Mouse (Mus musculus) thymus, adult 2 months (tissue): ENCODE measurements at regions not wholly inside any gene's neighbourhood (a gene's known extent, or its start where the extent isn't known, plus 50 kb on each side); places are given as distances from the start of the nearest gene placed in this dataset.
A peak's percentile ranks its signal among the peaks of the same experiment; 100 is the strongest.

Experiments used
- DNase-seq: peaks from one replicate; pipeline ENCODE4 v3.0.0; 2021
- H3K27ac ChIP-seq: fragments of 200-500 bp; 2 replicates; pipeline ENCODE4 v1.5.1; 2012; ENCODE audit warnings: low read length, control low read depth; ENCODE audit not compliant: control insufficient read depth, insufficient read depth
- H3K27me3 ChIP-seq: fragments of 200-500 bp; 2 replicates; pipeline ENCODE4 v1.6.1; 2012; ENCODE audit warnings: mild to moderate bottlenecking, low read length, moderate library complexity, mixed read lengths; ENCODE audit not compliant: control insufficient read depth, insufficient read depth
- H3K36me3 ChIP-seq: fragments of 200-500 bp; 2 replicates; pipeline ENCODE4 v1.6.1; 2012; ENCODE audit warnings: mild to moderate bottlenecking, low read length, moderate library complexity; ENCODE audit not compliant: control insufficient read depth, insufficient read depth
- H3K4me1 ChIP-seq: fragments of 200-500 bp; replicated peaks from 2 replicates; pipeline ENCODE4 v1.6.1; 2012; ENCODE audit warnings: low read length; ENCODE audit not compliant: control insufficient read depth, insufficient read depth
- H3K4me3 ChIP-seq: fragments of 200-500 bp; 2 replicates; pipeline ENCODE4 v1.5.1; 2012; ENCODE audit warnings: mild to moderate bottlenecking, low read length, control low read depth, moderate library complexity; ENCODE audit not compliant: control insufficient read depth, insufficient read depth
- CTCF ChIP-seq: fragments of 200-500 bp; IDR thresholded peaks from 2 replicates; pipeline ENCODE4 v1.5.1; 2012; ENCODE audit warnings: mild to moderate bottlenecking, control low read depth, low read length, moderate library complexity, borderline replicate concordance; ENCODE audit not compliant: control insufficient read depth, poor library complexity, insufficient read depth; ENCODE audit errors: extremely low read depth
- POLR2A ChIP-seq: fragments of 200-500 bp; IDR thresholded peaks from 2 replicates; pipeline ENCODE4 v1.6.1; 2012; ENCODE audit warnings: mild to moderate bottlenecking, low read length, control low read depth, moderate library complexity; ENCODE audit not compliant: control insufficient read depth, poor library complexity, insufficient read depth; ENCODE audit errors: extremely low read depth
- WGBS: fragments of 180-500 bp; shearing (Covaris S2); methylation state at CpG from one replicate; pipeline ENCODE4 v1.1.7; 2018; 5-methylcytosine and 5-hydroxymethylcytosine counted together

GRCm38 (mm10) chr8:128594780-128595179, 90.7 kb upstream of the Itgb1 start:
- H3K36me3 ChIP-seq, result no peaks in the 10 kb centered on the region
- H3K27ac ChIP-seq, result peak overlapping the region; percentile 76; the same call in 1 of the 2 replicates
- no peaks in the 10 kb centered on the region for H3K27me3 ChIP-seq
- WGBS, result 43% methylated on average over 1 of the region's 1 CpGs
- no peak overlapping the region for H3K4me3 ChIP-seq
- peak; percentile 3 for DNase-seq
- H3K4me1 ChIP-seq, result peaks cover 11% of the 10 kb centered on the region
- TF ChIP-seq POLR2A, result no peak
- no peak for TF ChIP-seq CTCF

- H3K27me3 ChIP-seq, result no peaks in the 10 kb centered on the region
- no peak overlapping the region for H3K27ac ChIP-seq
- no peak for DNase-seq
- TF ChIP-seq CTCF (no peak), POLR2A (no peak)
- no peaks in the 10 kb centered on the region for H3K36me3 ChIP-seq
- H3K4me1 ChIP-seq, result no peaks in the 10 kb centered on the region
- 90% methylated on average over 3 of the region's 3 CpGs for WGBS
- H3K4me3 ChIP-seq, result no peak overlapping the region
Observed at GRCm38 (mm10) chr8:128605588-128605987, 79.9 kb upstream of the Itgb1 start.

GRCm38 (mm10) chr8:128608876-128609275, 76.6 kb upstream of the Itgb1 start:
- 96% methylated on average over 2 of the region's 2 CpGs for WGBS
- DNase-seq, result no peak
- Histone ChIP-seq H3K4me1 (no peaks in the 10 kb centered on the region), H3K36me3 (no peaks in the 10 kb centered on the region), H3K27me3 (no peaks in the 10 kb centered on the region), H3K27ac (no peak overlapping the region), H3K4me3 (no peak overlapping the region)
- TF ChIP-seq POLR2A (no peak), CTCF (no peak)

- Histone ChIP-seq H3K27ac (no peak overlapping the region), H3K4me3 (no peak overlapping the region), H3K36me3 (no peaks in the 10 kb centered on the region), H3K4me1 (no peaks in the 10 kb centered on the region), H3K27me3 (no peaks in the 10 kb centered on the region)
- TF ChIP-seq CTCF (no peak), POLR2A (no peak)
- 68% methylated on average over 5 of the region's 5 CpGs for WGBS
- no peak for DNase-seq
Observed at GRCm38 (mm10) chr8:128612607-128613006, 72.8 kb upstream of the Itgb1 start.

- H3K4me3 ChIP-seq, result no peak overlapping the region
- no peaks in the 10 kb centered on the region for H3K27me3 ChIP-seq
- WGBS, result 59% methylated on average over 1 of the region's 1 CpGs
- H3K27ac ChIP-seq, result no peak overlapping the region
- DNase-seq, result no peak
- H3K36me3 ChIP-seq, result no peaks in the 10 kb centered on the region
- TF ChIP-seq POLR2A (no peak), CTCF (no peak)
- no peaks in the 10 kb centered on the region for H3K4me1 ChIP-seq
Observed at GRCm38 (mm10) chr8:128617854-128618253, 67.6 kb upstream of the Itgb1 start.

GRCm38 (mm10) chr8:128619086-128619485, 66.4 kb upstream of the Itgb1 start:
- no peaks in the 10 kb centered on the region for H3K4me1 ChIP-seq
- no peaks in the 10 kb centered on the region for H3K36me3 ChIP-seq
- TF ChIP-seq CTCF (no peak), POLR2A (no peak)
- H3K27ac ChIP-seq, result no peak overlapping the region
- H3K4me3 ChIP-seq, result no peak overlapping the region
- no peak for DNase-seq
- WGBS, result 95% methylated on average over 1 of the region's 1 CpGs
- H3K27me3 ChIP-seq, result no peaks in the 10 kb centered on the region
